Mouse (Mus musculus): ENCODE measurements around the gene Aatk. TPM values are rescaled to one million over a fixed set of nuclear protein-coding genes. Genes with fewer than 3 reads are reported as not detected.

Gene Aatk
- polyA plus RNA-seq, 1 experiment: 0.81 TPM

GRCm38 (mm10) chr11:120028319-120029092 lies 18.5 kb downstream of the Aatk start:
- no peak for TF ChIP-seq EP300 (IDR thresholded peaks at IDR 0.05; ENCODE audit: insufficient read depth, low read depth, low read length)
- H3K4me1 ChIP-seq (ENCODE audit: control insufficient read depth, insufficient read depth, low read length): peaks cover 2% of the 10 kb centered on the region
- no peak overlapping the region for H3K9ac ChIP-seq (ENCODE audit: low read depth, poor library complexity, severe bottlenecking)
- no peaks in the 10 kb centered on the region for H3K36me3 ChIP-seq (ENCODE audit: control insufficient read depth, insufficient read depth, low read length, poor library complexity, severe bottlenecking)
- no peak overlapping the region for H3K27ac ChIP-seq (ENCODE audit: insufficient read depth, low read length)
- H3K4me3 ChIP-seq (ENCODE audit: low read depth, low read length): no peak overlapping the region
- H3K27me3 ChIP-seq (ENCODE audit: control insufficient read depth, insufficient read depth, low read length, poor library complexity, severe bottlenecking): no peaks in the 10 kb centered on the region
- no peaks in the 10 kb centered on the region for H3K9me3 ChIP-seq (replicated peaks; ENCODE audit: control insufficient read depth, insufficient read depth, low read length, poor library complexity, severe bottlenecking)

DNA sequence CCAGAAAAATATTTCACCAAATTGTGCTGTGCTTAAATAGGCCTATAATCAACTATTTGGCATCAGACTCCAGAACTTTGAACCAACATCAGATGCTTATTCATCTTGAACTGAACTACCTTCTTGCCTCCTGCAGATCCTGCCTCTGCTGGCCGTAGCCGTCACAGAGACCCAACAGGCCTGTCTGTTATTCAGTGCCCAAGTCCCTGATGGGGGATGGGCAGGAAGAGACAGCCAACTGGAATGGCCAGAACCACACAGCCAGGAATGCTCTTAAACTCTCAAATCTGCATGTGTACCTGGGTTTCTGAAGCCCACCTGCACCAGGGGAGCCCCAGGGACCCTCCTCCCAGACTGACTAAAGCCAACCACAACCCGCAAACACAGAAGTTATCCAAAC lies 20.0 kb downstream of the Aatk start:
- no peaks in the 10 kb centered on the region for H3K9me3 ChIP-seq (replicated peaks; ENCODE audit: control insufficient read depth, insufficient read depth, low read length, poor library complexity, severe bottlenecking)
- no peak overlapping the region for H3K9ac ChIP-seq (ENCODE audit: low read depth, poor library complexity, severe bottlenecking)
- no peaks in the 10 kb centered on the region for H3K36me3 ChIP-seq (ENCODE audit: control insufficient read depth, insufficient read depth, low read length, poor library complexity, severe bottlenecking)
- no peaks in the 10 kb centered on the region for H3K27me3 ChIP-seq (ENCODE audit: control insufficient read depth, insufficient read depth, low read length, poor library complexity, severe bottlenecking)
- no peak overlapping the region for H3K27ac ChIP-seq (ENCODE audit: insufficient read depth, low read length)
- peaks cover 2% of the 10 kb centered on the region for H3K4me1 ChIP-seq (ENCODE audit: control insufficient read depth, insufficient read depth, low read length)
- H3K4me3 ChIP-seq (ENCODE audit: low read depth, low read length): no peak overlapping the region
- TF ChIP-seq EP300 (IDR thresholded peaks at IDR 0.05; ENCODE audit: insufficient read depth, low read depth, low read length) (no peak), POLR2A (IDR thresholded peaks at IDR 0.05; ENCODE audit: insufficient read depth, low read length) (no peak), CTCF (IDR thresholded peaks at IDR 0.05; ENCODE audit: low read depth, low read length) (no peak)

DNA sequence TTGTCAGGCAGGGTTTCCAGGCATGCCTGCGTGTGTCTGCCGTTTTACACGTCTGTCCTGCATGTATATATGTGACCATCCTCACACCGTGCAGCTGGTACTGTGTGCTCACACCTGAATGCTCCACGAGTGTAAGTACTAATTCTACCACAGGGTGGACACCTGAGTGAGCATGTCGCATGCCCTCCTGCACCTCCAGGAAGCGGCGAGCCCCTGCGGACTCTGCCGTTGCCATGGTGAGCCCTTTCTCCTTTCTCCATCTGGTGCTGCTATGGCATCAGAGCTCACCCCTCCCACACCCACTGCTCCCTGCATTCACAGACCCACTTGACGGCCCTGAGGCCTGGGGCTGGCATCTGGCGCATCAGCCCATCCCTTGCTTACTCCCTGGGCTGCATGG lies 24.1 kb downstream of the Aatk start:
- Histone ChIP-seq H3K36me3 (ENCODE audit: control insufficient read depth, insufficient read depth, low read length, poor library complexity, severe bottlenecking) (no peaks in the 10 kb centered on the region), H3K4me3 (ENCODE audit: low read depth, low read length) (no peak overlapping the region), H3K27ac (ENCODE audit: insufficient read depth, low read length) (no peak overlapping the region), H3K27me3 (ENCODE audit: control insufficient read depth, insufficient read depth, low read length, poor library complexity, severe bottlenecking) (no peaks in the 10 kb centered on the region), H3K9me3 (replicated peaks; ENCODE audit: control insufficient read depth, insufficient read depth, low read length, poor library complexity, severe bottlenecking) (no peaks in the 10 kb centered on the region), H3K9ac (ENCODE audit: low read depth, poor library complexity, severe bottlenecking) (no peak overlapping the region), H3K4me1 (ENCODE audit: control insufficient read depth, insufficient read depth, low read length) (no peaks in the 10 kb centered on the region)
- no peak for TF ChIP-seq CTCF (IDR thresholded peaks at IDR 0.05; ENCODE audit: low read depth, low read length)
- TF ChIP-seq EP300 (IDR thresholded peaks at IDR 0.05; ENCODE audit: insufficient read depth, low read depth, low read length): no peak
- no peak for TF ChIP-seq POLR2A (IDR thresholded peaks at IDR 0.05; ENCODE audit: insufficient read depth, low read length)

- Histone ChIP-seq H3K4me3 (ENCODE audit: low read depth, low read length) (no peak overlapping the region), H3K4me1 (ENCODE audit: control insufficient read depth, insufficient read depth, low read length) (no peaks in the 10 kb centered on the region), H3K9me3 (replicated peaks; ENCODE audit: control insufficient read depth, insufficient read depth, low read length, poor library complexity, severe bottlenecking) (no peaks in the 10 kb centered on the region), H3K27me3 (ENCODE audit: control insufficient read depth, insufficient read depth, low read length, poor library complexity, severe bottlenecking) (no peaks in the 10 kb centered on the region), H3K9ac (ENCODE audit: low read depth, poor library complexity, severe bottlenecking) (no peak overlapping the region), H3K36me3 (ENCODE audit: control insufficient read depth, insufficient read depth, low read length, poor library complexity, severe bottlenecking) (no peaks in the 10 kb centered on the region), H3K27ac (ENCODE audit: insufficient read depth, low read length) (no peak overlapping the region)
- no peak for TF ChIP-seq CTCF (IDR thresholded peaks at IDR 0.05; ENCODE audit: low read depth, low read length)
- no peak for TF ChIP-seq EP300 (IDR thresholded peaks at IDR 0.05; ENCODE audit: insufficient read depth, low read depth, low read length)
- no peak for TF ChIP-seq POLR2A (IDR thresholded peaks at IDR 0.05; ENCODE audit: insufficient read depth, low read length)
These were observed 24.8 kb downstream of the Aatk start for GRCm38 (mm10) chr11:120022216-120022615.

- Histone ChIP-seq H3K9ac (ENCODE audit: low read depth, poor library complexity, severe bottlenecking) (no peak overlapping the region), H3K36me3 (ENCODE audit: control insufficient read depth, insufficient read depth, low read length, poor library complexity, severe bottlenecking) (no peaks in the 10 kb centered on the region), H3K4me1 (ENCODE audit: control insufficient read depth, insufficient read depth, low read length) (no peaks in the 10 kb centered on the region), H3K27ac (ENCODE audit: insufficient read depth, low read length) (no peak overlapping the region), H3K4me3 (ENCODE audit: low read depth, low read length) (no peak overlapping the region), H3K27me3 (ENCODE audit: control insufficient read depth, insufficient read depth, low read length, poor library complexity, severe bottlenecking) (no peaks in the 10 kb centered on the region), H3K9me3 (replicated peaks; ENCODE audit: control insufficient read depth, insufficient read depth, low read length, poor library complexity, severe bottlenecking) (no peaks in the 10 kb centered on the region)
- TF ChIP-seq POLR2A (IDR thresholded peaks at IDR 0.05; ENCODE audit: insufficient read depth, low read length): no peak
- TF ChIP-seq CTCF (IDR thresholded peaks at IDR 0.05; ENCODE audit: low read depth, low read length): no peak
These were observed 25.6 kb downstream of the Aatk start for GRCm38 (mm10) chr11:120021367-120021766.

DNA sequence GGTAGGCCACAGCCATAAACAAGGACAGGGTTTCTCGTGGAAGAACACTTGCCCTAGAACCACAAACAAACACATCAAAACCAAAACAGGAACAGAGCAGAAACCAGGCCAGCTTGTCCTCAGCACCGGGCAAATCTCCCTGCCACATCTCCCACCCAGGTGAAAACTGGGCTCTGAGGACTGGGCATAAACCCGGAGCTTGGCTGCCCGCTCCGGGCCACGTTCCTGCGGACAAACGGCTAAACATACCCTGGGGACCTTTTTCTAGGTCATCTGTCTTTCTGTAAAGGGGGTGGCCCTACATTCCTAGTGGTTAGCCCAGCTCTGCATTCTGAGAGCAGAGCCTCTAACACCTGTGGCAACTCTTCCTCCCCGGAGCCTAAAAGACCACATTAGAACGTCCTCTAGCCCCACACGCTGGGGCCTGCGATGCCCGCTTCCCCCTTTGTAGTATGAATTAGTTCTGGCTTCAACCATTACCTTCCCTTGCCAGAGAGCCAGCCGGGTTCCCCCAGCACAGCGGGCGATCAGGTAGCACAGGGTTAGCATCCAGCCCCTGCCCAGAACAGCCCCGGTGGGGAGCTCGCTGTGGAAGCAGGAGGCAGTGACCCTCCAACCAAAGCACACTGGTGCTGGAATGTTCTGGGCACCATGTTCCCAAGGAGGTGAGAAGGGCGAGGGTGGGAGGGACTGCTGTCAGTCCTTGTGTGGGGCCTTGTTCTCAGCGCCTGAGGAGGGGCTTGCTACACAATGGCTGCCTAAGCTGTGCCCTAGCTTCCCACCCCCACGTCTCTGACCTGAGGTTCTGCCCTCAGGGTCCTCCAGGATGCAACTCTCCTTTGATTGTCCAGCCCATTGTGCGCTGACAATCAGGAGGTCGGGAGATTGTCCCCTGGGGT lies 27.2 kb downstream of the Aatk start:
- Histone ChIP-seq H3K4me1 (ENCODE audit: control insufficient read depth, insufficient read depth, low read length) (no peaks in the 10 kb centered on the region), H3K27ac (ENCODE audit: insufficient read depth, low read length) (no peak overlapping the region), H3K9me3 (replicated peaks; ENCODE audit: control insufficient read depth, insufficient read depth, low read length, poor library complexity, severe bottlenecking) (no peaks in the 10 kb centered on the region), H3K36me3 (ENCODE audit: control insufficient read depth, insufficient read depth, low read length, poor library complexity, severe bottlenecking) (no peaks in the 10 kb centered on the region), H3K9ac (ENCODE audit: low read depth, poor library complexity, severe bottlenecking) (no peak overlapping the region), H3K27me3 (ENCODE audit: control insufficient read depth, insufficient read depth, low read length, poor library complexity, severe bottlenecking) (no peaks in the 10 kb centered on the region), H3K4me3 (ENCODE audit: low read depth, low read length) (no peak overlapping the region)
- no peak for TF ChIP-seq EP300 (IDR thresholded peaks at IDR 0.05; ENCODE audit: insufficient read depth, low read depth, low read length)
